Mouse (Mus musculus) kidney, adult 10 weeks (tissue): ENCODE results near the gene Hacd4. TPM values are rescaled to one million over a fixed set of nuclear protein-coding genes. Genes with fewer than 3 reads are reported as not detected.

Source experiments
- polyA plus RNA-seq: library from polyadenylated mRNA; stranded (reverse); fragments of 350-450 nt; fragmentation: Illumina TruSeq; extraction: RNeasy Lipid Tissue Mini Kit (QIAGEN cat#74804); gene quantifications from one replicate; pipeline ENCODE4 v1.2.3, GENCODE M21; 2014; ENCODE audit warnings: low read depth, low replicate concordance

The Hacd4 gene
- polyA plus RNA-seq, result 15.4 TPM

GRCm38 (mm10) chr4:88438326-88438989, at the start of gene Hacd4:
TSS of gene Hacd4 (minus strand) at chr4:88438928.

Other genes starting within 250 kb of the Hacd4 start
- not detected for gene Ifnb1, start 83.8 kb upstream of the Hacd4 start, polyA plus RNA-seq
- gene Ifna15, start 119.3 kb upstream of the Hacd4 start, polyA plus RNA-seq, result not detected
- not detected for gene Ifna14, start 132.9 kb upstream of the Hacd4 start, polyA plus RNA-seq
- not detected for gene Ifna9, start 153.5 kb upstream of the Hacd4 start, polyA plus RNA-seq
- not detected for gene Ifna12, start 164.4 kb upstream of the Hacd4 start, polyA plus RNA-seq
- not detected for gene C87499, start 195.5 kb upstream of the Hacd4 start, polyA plus RNA-seq
- not detected for gene Ifna13, start 205.5 kb upstream of the Hacd4 start, polyA plus RNA-seq
- not detected for gene Ifna16, start 238.0 kb upstream of the Hacd4 start, polyA plus RNA-seq
- not detected for gene Ifna2, start 245.0 kb upstream of the Hacd4 start, polyA plus RNA-seq